In genomic region chr2:43732396-43732795, GRCm38 (mm10) we compare ENCODE assay signal across 27 mouse cellular contexts. TPM values are rescaled to one million over a fixed set of nuclear protein-coding genes. Genes with fewer than 3 reads are reported as not detected.
A peak's percentile ranks its signal among the peaks of the same experiment; 100 is the strongest.
DNase-seq lines count a peak whose midpoint lies in the region; ATAC-seq and TF ChIP-seq lines count a peak whose summit lies in the region.
"Had no signal": no experiment of that assay in that cellular context is flagged by ENCODE, and none has a peak within 500 bp of the region (broad histone marks: within the 10 kb centered on the region; RNA-seq: fewer than 3 reads in every experiment).

No protein-coding gene starts in this region.

- no peak for TF ChIP-seq CTCF in G1E (IDR thresholded peaks at IDR 0.05; ENCODE audit: low read depth, low read length)

- no peaks in the 10 kb centered on the region for H3K9me3 ChIP-seq in G1E (replicated peaks)
- H3K9me3 ChIP-seq: forebrain, embryonic 15.5 days; heart, embryonic 13.5 days; hindbrain, embryonic 15.5 days; midbrain, embryonic 15.5 days had no signal

- no peaks in the 10 kb centered on the region for H3K36me3 ChIP-seq in G1E (replicated peaks)
- H3K36me3 ChIP-seq: forebrain, embryonic 15.5 days; heart, embryonic 13.5 days; hindbrain, embryonic 15.5 days; midbrain, embryonic 15.5 days had no signal

- no peaks in the 10 kb centered on the region for H3K27me3 ChIP-seq in G1E (ENCODE audit: insufficient read depth, low read length)
- H3K27me3 ChIP-seq: forebrain, embryonic 15.5 days; heart, embryonic 13.5 days; hindbrain, embryonic 15.5 days; midbrain, embryonic 15.5 days; Patski had no signal

- no peak overlapping the region for H3K4me3 ChIP-seq in G1E (ENCODE audit: low read depth, low read length)
- H3K4me3 ChIP-seq: forebrain, embryonic 15.5 days; heart, adult 2 months; heart, embryonic 13.5 days; hindbrain, embryonic 15.5 days; midbrain, embryonic 15.5 days had no signal

- H3K4me1 ChIP-seq in G1E (ENCODE audit: insufficient read depth, low read depth, low read length): peaks cover 18% of the 10 kb centered on the region
- H3K4me1 ChIP-seq: forebrain, embryonic 15.5 days; heart, embryonic 13.5 days; hindbrain, embryonic 15.5 days; midbrain, embryonic 15.5 days had no signal

- DNase-seq in CD4-positive, CD25-positive, alpha-beta regulatory T cell, adult 2 months (ENCODE audit: low read depth, low spot score): peak; percentile 34
- no peak for DNase-seq in G1E (ENCODE audit: low spot score)
- DNase-seq in ZHBTc4 (ENCODE audit: low read depth, low spot score): peak; percentile 85
- DNase-seq in spleen, postnatal 4 days (ENCODE audit: low spot score in 2 of 2): no peak
- no peak for DNase-seq in kidney, postnatal 10 days
- no peak for DNase-seq in kidney, postnatal 25 days
- no peak for DNase-seq in ovary, postnatal 10 days (ENCODE audit: low spot score)
- DNase-seq: adrenal gland, adult 8-10 months; B cell, adult 2 months; cerebellum, adult 8-10 months; cerebellum, postnatal 25 days; gastrocnemius, postnatal 25 days; heart, adult 2 months; heart, postnatal 10 days; kidney, adult 2 months; layer of hippocampus, adult 9-11 months; liver; lung, adult 2 months; lung, postnatal 10 days; right cerebral cortex, postnatal 4 days; thymus, adult 2 months; thymus, postnatal 4 days had no signal

- peak; percentile 18; the same call in 1 of the 2 replicates for ATAC-seq in G1E (ENCODE audit: extremely low read depth, insufficient number of reproducible peaks, low FRiP score, poor library complexity, severe bottlenecking)
- ATAC-seq: forebrain, embryonic 15.5 days; midbrain, embryonic 15.5 days; Patski had no signal

RNA-seq across cellular contexts. Expression of gene Arhgap15, which starts 16.2 kb away (rescaled TPM):
- 47.4 and 56.4 TPM in 2 replicates for total RNA-seq in G1E (2014; fragmentation: Nextera tagmentation)
- total RNA-seq in G1E (2017): 38.3 and 39.8 TPM in 2 replicates
- polyA plus RNA-seq in G1E (2012): 0.89 and 0.95 TPM in 2 replicates
- polyA plus RNA-seq: Patski had no signal

Comparison
In these comparisons a context has a peak if more than half of its experiments do, and no peak if none do; other contexts are left out.
1. DNase-seq: peak in CD4-positive, CD25-positive, alpha-beta regulatory T cell, adult 2 months (single experiment) and ZHBTc4 (single experiment); none in G1E (single experiment), spleen, postnatal 4 days (0 of 2), kidney, postnatal 10 days (single experiment), kidney, postnatal 25 days (0 of 2) and ovary, postnatal 10 days (single experiment).